Mouse (Mus musculus) urinary bladder, postnatal 14 days (tissue): Measurements from ENCODE around the gene Col4a1.
A peak's percentile ranks its signal among the peaks of the same experiment; 100 is the strongest.

Experiments
- DNase-seq: peaks from one replicate; pipeline ENCODE4 v3.0.0; 2021; ENCODE audit warnings: low spot score

The Col4a1 gene

GRCm38 (mm10) chr8:11230277-11230676 lies 82.3 kb downstream of the Col4a1 start:
- DNase-seq, result no peak

DNA sequence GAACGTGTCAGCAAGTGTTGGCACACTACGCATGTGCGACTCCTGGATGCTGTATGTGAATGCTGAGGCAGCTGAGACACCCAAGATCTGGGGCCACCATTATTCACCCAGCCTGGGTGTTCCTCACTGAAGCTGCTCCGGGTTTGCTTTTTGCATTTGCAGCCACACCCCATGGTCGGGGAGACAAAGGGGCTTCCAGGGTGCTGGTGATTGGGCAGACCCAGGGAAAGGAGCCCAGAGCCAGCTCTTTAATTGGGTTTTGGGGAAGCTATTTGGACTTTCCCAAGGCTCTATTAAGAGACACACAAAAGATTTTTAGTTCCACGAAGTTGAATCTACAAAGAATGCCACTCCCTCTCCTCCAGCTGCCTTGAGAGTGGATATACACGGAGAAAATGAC lies 85.2 kb downstream of the Col4a1 start:
- DNase-seq, result no peak

- no peak for DNase-seq
Measured at GRCm38 (mm10) chr8:11225577-11226434, 86.8 kb downstream of the Col4a1 start.

DNA sequence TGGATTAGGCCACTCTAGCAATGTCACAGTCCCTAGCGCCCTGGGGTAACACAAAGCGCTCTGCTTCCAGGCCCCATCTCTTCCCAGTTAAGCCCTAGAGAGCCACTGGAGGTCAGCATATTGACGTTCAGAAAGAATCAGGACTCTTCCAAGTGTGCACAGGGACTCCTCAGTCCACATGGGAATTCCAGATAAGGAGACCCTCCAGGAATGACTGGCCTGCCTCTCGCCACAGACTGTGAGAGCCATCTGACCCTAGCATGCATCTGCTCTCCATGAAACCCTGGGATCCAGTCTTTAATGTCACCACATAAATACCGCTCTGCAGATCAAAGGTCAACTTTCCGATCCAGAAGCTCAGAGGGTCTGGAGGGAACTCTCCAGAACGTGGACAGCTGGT lies 88.4 kb downstream of the Col4a1 start:
- DNase-seq, result no peak

- DNase-seq, result no peak
Measured at GRCm38 (mm10) chr8:11221353-11221752, 91.3 kb downstream of the Col4a1 start.

DNA sequence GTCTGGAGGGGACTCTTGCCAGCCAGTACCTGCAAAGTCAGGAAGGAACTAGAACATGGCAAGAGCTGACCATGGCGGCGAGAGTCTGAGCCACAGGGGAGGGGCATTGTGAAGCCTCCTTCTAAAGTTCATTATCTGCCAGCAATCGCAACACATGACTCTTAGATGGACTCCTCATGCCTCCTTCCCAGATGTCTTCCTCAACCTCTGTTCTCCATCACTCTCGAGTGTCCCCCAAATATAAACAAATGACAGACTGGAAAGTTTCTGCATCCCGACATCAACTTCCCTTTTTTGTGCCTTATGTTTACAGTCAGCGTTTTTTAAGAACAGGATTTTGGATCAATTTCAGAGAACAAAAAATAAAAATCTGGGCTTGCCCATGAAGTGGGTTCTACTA lies 93.3 kb downstream of the Col4a1 start:
- DNase-seq, result no peak

GRCm38 (mm10) chr8:11215231-11215630 lies 97.4 kb downstream of the Col4a1 start:
- peak; percentile 61 for DNase-seq

DNA sequence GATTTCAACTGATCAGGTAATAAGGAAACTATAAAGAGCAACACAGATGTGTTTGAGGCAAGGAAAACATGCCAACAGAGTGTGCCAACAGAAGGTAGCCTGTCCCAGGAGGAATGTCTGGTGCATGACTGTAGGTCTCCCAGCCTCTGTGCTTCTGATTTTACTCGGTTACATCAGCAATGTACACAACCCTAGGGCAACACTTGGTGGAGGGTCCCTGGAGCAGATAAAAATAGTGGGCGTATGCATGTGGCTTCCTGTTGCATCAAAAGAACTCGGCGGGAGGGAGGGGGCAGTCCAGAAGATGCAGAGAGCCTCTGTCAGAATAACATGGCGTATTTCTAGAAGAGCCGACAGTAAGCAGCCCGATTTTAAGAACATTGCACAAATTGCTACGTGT lies 106.1 kb downstream of the Col4a1 start:
- DNase-seq, result no peak

GRCm38 (mm10) chr8:11205532-11205931 lies 107.1 kb downstream of the Col4a1 start:
- no peak for DNase-seq

- DNase-seq, result no peak
Measured at GRCm38 (mm10) chr8:11203260-11204110, 109.1 kb downstream of the Col4a1 start.

GRCm38 (mm10) chr8:11198650-11199049 lies 114.0 kb downstream of the Col4a1 start:
- DNase-seq, result no peak

DNA sequence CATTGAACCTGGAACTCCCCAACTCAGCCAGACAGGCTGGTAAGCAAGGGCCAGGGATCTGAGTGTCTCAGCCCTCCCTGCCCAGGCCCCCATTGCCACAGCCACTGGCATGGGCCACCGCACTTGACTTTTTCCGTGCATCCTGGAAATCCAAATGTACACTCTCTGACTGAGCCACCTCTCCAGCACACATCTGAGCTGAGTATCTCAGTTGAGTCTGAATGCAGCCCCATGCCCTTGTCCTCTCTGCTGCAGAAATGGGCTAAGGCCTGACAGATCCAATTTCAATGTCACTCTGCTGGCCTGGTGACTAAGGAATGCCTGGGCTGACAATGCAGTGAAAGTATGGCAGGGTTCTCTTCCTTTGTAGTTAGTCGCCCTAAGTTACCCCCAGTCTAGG lies 114.6 kb downstream of the Col4a1 start:
- DNase-seq, result no peak

DNA sequence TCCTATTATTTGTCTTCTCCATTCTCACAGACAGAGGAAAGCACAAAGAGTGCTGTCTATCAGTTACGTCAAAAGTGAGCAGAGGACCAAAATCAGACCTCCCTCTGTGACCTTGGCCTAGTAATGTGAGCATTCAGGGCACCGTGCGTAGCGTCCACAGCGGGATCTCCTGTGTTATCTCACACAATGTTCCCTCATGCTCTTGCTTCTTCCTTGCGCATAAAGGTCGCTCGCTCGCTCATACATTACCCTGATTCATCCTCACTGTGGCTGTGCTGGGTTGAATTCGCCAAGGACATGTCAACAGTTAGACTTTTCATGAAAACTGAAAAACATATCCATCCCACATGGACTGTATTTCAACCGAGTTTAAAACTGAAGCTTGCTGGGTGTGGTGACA lies 115.4 kb downstream of the Col4a1 start:
- no peak for DNase-seq

DNA sequence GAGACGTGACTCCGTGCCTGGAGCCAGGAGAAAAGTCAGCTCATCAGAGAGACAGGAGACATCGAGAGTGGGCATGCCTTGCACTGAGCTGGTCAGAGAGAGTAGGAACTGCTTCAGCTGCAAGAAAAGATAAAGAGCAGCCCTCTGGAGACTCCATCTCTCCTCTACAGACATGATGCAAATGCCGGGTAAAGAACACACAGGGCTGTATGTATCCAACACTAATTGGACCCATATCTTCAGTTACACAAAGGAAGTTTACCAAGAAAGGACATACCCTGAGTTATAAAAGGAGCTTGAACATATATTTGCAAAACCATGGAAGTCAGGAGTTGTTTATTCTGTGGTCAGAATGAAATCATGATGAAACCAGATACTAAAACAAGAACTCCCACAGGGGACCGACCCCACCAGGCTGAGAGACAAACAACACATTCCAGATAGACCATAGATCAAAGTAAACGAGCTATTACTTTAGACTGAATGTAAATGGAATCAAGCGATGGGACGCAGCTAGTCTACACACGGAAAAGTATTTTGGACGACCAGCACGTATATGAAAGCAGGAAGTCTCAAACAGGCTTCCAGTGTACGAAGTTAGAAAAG lies 119.8 kb downstream of the Col4a1 start:
- DNase-seq, result no peak

DNA sequence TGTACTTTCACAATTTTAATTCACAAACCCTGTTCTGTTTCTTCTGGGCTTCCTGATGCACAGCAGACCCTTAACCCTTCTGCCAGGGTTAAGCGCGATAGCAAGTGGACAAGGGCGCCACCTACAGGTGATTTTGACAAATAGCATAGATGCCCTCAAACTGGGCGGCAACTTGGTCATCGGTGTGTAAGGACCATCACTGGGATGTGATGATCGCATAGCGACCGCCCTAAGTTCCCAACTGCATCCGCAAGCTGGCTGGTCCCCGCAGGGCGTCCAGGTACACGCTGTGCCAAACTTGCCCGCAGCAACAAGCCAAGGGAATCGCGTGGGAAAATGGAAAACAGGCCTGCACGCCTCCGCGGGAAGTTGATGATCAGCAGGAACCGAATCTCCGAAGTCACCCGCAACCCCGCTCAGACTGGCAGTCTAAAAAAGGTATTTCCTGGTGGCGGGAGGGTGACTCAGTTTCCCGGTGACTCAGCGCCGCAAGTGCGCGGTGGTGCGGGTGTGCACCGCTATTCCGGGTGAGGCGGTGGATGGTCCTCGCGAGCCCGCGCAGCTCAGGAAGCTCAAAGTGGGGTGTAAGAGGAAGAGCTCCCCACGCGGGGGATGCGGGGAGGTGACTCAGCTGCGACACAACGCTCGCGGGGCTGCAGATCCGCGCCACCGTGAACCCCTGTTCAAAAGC lies 124.9 kb downstream of the Col4a1 start:
- peak; percentile 74 for DNase-seq

DNA sequence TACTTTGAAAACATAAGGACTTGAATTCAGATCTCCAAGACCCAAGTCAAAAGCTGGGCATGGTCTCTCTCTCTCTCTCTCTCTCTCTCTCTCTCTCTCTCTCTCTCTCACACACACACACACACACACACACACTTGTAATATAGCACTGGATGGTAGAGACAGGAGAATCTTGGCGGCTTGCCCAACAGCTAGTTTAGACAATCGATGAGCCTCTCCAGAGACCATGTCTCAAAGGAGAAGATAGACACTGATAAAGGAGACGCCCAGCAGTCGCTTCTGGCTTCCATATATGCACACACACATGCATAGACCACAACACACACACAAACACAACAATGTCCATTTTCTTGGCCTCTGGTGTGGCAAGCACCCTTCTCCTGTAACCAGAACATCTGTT lies 126.2 kb downstream of the Col4a1 start:
- DNase-seq, result no peak

- DNase-seq, result no peak
Measured at GRCm38 (mm10) chr8:11185672-11186071, 127.0 kb downstream of the Col4a1 start.

- DNase-seq, result no peak
Measured at GRCm38 (mm10) chr8:11183611-11184031, 129.0 kb downstream of the Col4a1 start.

DNA sequence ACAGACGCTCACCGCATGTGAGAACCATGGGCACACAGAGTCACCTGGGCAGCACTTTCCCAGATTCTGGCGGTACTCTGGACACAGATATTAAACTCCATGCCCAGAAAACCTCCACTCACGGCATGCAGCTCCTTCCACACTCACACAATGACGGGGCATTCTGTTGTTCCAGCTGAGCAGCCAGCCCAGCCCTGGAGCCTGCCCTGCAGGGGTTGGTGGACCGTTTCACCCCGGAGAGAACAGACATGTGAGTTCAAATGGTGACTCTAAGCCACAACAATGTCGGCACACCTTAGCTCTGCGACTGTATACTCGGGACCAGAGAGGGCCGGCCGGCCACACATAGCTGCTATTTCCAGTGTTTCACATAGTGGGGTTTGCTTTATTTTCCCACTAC lies 130.0 kb downstream of the Col4a1 start:
- no peak for DNase-seq

GRCm38 (mm10) chr8:11182148-11182484 lies 130.5 kb downstream of the Col4a1 start:
- DNase-seq, result no peak

DNA sequence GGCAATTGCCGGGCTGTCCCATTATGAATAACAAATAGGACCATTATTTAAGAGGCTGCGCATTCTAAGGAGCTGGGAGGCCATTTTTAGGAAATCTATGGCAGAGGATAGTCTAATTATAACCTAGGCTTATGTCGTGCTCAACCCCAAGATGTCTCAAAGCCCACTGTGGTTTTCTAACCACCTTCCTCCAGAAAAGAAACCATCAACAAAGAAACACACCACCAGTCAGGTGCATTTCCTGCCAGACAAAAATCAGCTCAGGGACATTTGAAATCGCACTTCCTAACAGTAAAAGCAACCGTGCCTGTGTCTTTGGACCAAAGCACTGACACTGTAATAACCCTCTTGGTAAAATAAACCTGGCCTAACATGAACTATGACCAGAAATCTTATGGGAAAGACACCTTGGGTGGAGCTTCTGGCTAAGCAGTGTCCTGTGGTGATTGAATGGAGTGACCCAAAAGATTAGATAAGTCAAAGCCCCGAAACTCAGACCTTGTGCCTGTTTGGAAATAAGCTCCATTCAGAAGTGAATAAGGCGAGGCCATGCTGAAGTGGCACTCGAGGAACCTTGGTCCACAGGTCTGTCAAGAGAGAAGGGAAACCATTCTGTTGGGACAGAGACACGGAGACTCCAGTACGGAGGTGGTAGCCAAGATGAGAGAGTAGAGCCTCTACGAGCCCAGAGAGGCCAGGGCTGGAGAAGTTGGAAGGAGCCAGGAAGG lies 131.0 kb downstream of the Col4a1 start:
- DNase-seq, result no peak

DNA sequence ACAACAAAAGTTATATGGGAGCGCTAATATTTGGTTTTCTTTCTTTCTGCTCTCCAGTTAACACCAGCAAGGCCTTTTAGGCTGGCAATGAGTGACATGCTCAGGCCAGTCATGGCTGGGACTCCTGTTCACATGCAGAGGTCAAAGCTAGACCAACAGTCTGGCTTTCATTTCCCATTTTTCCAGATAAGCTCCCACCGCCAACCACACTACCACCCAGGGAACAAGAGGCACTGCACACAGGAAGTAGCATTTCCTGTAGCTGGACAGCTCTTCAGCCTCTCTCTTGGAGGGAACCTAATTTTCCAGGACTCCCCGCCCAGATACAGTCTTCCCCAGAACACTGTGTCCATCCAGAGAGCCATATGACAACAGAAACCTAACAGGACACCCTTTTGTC lies 132.8 kb downstream of the Col4a1 start:
- DNase-seq, result no peak
